Mouse (Mus musculus) hindbrain, embryonic 15.5 days (tissue): Measurements from ENCODE around the gene Ndufs8. TPM values are rescaled to one million over a fixed set of nuclear protein-coding genes. Genes with fewer than 3 reads are reported as not detected.

Experiments used
- ATAC-seq: fragments of 200-750 bp; cut with Nextera tagmentation; 2 replicates; pipeline ENCODE4 v1.8.0; 2017; ENCODE audit warnings: low read depth, moderate number of reproducible peaks, moderate TSS enrichment; ENCODE audit not compliant: low FRiP score
- H3K27ac ChIP-seq: fragments of 300-500 bp; sonication (generic); replicated peaks from 2 replicates; pipeline ENCODE4 v1.5.1; 2015; ENCODE audit warnings: mild to moderate bottlenecking, inconsistent platforms
- H3K27me3 ChIP-seq: fragments of 300-500 bp; sonication (generic); 2 replicates; pipeline ENCODE4 v1.6.1; 2015; ENCODE audit warnings: control low read depth, inconsistent platforms
- H3K36me3 ChIP-seq: fragments of 300-500 bp; sonication (generic); 2 replicates; pipeline ENCODE4 v1.6.1; 2015; ENCODE audit warnings: control low read depth, inconsistent platforms
- H3K4me1 ChIP-seq: fragments of 300-500 bp; sonication (generic); replicated peaks from 2 replicates; pipeline ENCODE4 v1.6.1; 2015; ENCODE audit warnings: control low read depth, inconsistent platforms
- H3K4me2 ChIP-seq: fragments of 300-500 bp; sonication (generic); 2 replicates; pipeline ENCODE4 v1.6.1; 2015; ENCODE audit warnings: moderate library complexity, mild to moderate bottlenecking, inconsistent platforms
- H3K4me3 ChIP-seq: fragments of 300-500 bp; sonication (generic); 2 replicates; pipeline ENCODE4 v1.5.1; 2015; ENCODE audit warnings: mild to moderate bottlenecking, inconsistent platforms
- H3K9ac ChIP-seq: fragments of 300-500 bp; sonication (generic); 2 replicates; pipeline ENCODE4 v1.6.1; 2015; ENCODE audit warnings: inconsistent platforms
- H3K9me3 ChIP-seq: fragments of 300-500 bp; sonication (generic); 2 replicates; pipeline ENCODE4 v1.6.1; 2016; ENCODE audit warnings: control low read depth, inconsistent platforms
- WGBS: fragments of 180-500 bp; shearing (Covaris S2); methylation state at CpG from one replicate; pipeline ENCODE4 v1.1.7; 2015; 5-methylcytosine and 5-hydroxymethylcytosine counted together
- polyA plus RNA-seq: library from polyadenylated mRNA; unstranded; fragments of >200 nt; fragmentation: Nextera tagmentation; extraction: Ambion mirVana; gene quantifications from 2 replicates; pipeline ENCODE4 v1.2.1, GENCODE M21; 2015

The Ndufs8 gene
- polyA plus RNA-seq, 1 experiment from 2014 or later = 280 TPM

GRCm38 (mm10) chr19:3910206-3910605, 2.4 kb downstream of the Ndufs8 start:
- H3K4me1 ChIP-seq = peaks cover 40% of the 10 kb centered on the region
- ATAC-seq = no peak
- H3K9me3 ChIP-seq = no peaks in the 10 kb centered on the region
- H3K27ac ChIP-seq = no peak overlapping the region
- no peak overlapping the region for H3K4me3 ChIP-seq
- no peak overlapping the region for H3K4me2 ChIP-seq
- H3K36me3 ChIP-seq = peaks cover 16% of the 10 kb centered on the region
- no peak overlapping the region for H3K9ac ChIP-seq
- WGBS = 81% methylated on average over 5 of the region's 5 CpGs
- H3K27me3 ChIP-seq = 0 out of 2 replicates have a peak, but pooled peaks cover 3% of the 10 kb centered on the region

- peaks cover 16% of the 10 kb centered on the region for H3K36me3 ChIP-seq
- H3K4me1 ChIP-seq = peaks cover 32% of the 10 kb centered on the region
- H3K27ac ChIP-seq = no peak overlapping the region
- H3K4me2 ChIP-seq = peak overlapping the region; percentile 74
- no peak overlapping the region for H3K4me3 ChIP-seq
- no peak overlapping the region for H3K9ac ChIP-seq
- 79% methylated on average over 8 of the region's 8 CpGs for WGBS
- no peak for ATAC-seq
- H3K27me3 ChIP-seq = 0 out of 2 replicates have a peak, but pooled peaks cover 3% of the 10 kb centered on the region
- no peaks in the 10 kb centered on the region for H3K9me3 ChIP-seq
Observed at GRCm38 (mm10) chr19:3907876-3908660, 4.5 kb downstream of the Ndufs8 start.

DNA sequence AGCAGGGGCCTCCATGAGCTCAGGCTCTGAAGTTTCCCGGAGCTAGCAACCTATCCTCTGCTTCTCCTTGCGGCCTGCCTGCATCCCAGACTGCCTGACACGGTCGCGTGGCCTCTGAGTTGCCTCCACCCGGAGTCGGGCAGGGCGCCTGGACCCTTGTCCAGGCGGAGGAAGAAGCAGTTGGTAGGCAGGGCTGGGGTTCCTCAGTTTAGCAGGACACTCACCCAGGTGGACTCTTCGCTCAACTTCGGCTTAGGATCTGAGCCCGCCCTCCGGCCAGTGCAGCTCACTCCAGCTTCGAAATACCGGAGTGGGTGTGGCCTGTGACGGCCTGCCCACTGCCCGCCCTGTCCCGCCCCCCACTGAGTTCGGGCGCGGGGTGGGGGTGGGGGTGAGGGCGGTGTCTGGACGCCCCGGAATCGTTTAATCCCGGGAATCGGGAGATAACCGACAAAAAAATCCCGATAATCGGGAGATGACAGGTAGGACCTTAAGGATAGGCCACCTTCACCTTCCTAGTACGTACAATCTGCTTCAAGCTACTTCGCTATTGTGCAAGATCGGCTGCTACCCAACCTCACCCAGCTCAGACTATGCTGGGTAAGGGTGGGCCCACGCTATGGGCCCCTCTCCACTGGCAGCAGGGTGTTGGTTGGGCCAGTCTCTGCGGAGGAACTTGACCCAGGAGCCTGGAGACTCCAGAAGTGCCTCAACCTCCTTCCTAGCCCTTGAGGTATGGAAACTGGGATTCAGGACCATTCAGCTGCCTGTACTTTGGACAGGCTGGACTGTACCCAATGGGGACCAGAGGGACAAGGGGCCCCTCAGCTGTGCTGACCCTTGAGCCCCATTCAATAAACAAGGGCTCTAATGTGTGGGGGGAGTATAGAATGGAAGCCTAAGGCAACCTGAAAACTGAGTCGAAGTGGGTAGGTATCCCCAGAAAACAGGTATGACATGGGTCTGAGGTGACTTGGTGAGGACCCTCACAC, 5.5 kb downstream of the Ndufs8 start, which contains the start of gene Tcirg1:
Gene Tcirg1, minus strand, starts transcription at position 339 of the 992 bp plus-strand sequence.
- peak; percentile 72; the same call in 1 of the 2 replicates for ATAC-seq
- Histone ChIP-seq H3K27ac (peak within 1 kb of the TSS; percentile 16; the same call in 1 of the 2 replicates), H3K4me1 (peaks cover 30% of the 10 kb centered on the region), H3K9me3 (no peaks in the 10 kb centered on the region), H3K4me3 (peak within 1 kb of the TSS; percentile 43), H3K9ac (peak within 1 kb of the TSS; percentile 51), H3K27me3 (0 out of 2 replicates have a peak, but pooled peaks cover 3% of the 10 kb centered on the region), H3K4me2 (peak within 1 kb of the TSS; percentile 74), H3K36me3 (peaks cover 16% of the 10 kb centered on the region)
- 5% methylated on average over 36 of the region's 36 CpGs for WGBS

DNA sequence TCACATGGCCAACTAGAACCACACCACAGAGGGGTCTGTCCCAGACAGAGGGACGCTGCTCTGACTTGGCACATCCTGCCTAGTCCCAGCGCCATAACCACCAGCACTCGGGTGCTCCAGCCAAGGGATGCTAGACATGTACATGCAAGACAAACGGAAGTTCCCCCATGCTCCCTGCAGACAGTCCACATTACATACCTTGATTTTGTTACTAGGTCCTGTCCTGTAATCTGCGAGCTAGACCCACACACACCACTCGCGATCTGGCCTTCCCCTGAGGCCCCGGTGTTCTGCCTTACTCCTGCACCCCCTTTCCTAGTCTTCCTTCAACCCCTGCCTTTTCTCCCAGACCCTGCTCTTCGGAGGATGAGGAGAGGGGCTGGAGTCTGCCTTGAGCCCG, 6.2 kb downstream of the Ndufs8 start:
- peak overlapping the region; percentile 43 for H3K4me3 ChIP-seq
- H3K27me3 ChIP-seq = 0 out of 2 replicates have a peak, but pooled peaks cover 3% of the 10 kb centered on the region
- H3K4me2 ChIP-seq = peak overlapping the region; percentile 74
- H3K27ac ChIP-seq = 0 out of 2 replicates have a peak overlapping the region, but pooled peaks have one; percentile 16
- H3K9me3 ChIP-seq = no peaks in the 10 kb centered on the region
- peaks cover 22% of the 10 kb centered on the region for H3K4me1 ChIP-seq
- peak overlapping the region; percentile 51 for H3K9ac ChIP-seq
- no peak for ATAC-seq
- peaks cover 16% of the 10 kb centered on the region for H3K36me3 ChIP-seq
- WGBS = 49% methylated on average over 10 of the region's 10 CpGs

DNA sequence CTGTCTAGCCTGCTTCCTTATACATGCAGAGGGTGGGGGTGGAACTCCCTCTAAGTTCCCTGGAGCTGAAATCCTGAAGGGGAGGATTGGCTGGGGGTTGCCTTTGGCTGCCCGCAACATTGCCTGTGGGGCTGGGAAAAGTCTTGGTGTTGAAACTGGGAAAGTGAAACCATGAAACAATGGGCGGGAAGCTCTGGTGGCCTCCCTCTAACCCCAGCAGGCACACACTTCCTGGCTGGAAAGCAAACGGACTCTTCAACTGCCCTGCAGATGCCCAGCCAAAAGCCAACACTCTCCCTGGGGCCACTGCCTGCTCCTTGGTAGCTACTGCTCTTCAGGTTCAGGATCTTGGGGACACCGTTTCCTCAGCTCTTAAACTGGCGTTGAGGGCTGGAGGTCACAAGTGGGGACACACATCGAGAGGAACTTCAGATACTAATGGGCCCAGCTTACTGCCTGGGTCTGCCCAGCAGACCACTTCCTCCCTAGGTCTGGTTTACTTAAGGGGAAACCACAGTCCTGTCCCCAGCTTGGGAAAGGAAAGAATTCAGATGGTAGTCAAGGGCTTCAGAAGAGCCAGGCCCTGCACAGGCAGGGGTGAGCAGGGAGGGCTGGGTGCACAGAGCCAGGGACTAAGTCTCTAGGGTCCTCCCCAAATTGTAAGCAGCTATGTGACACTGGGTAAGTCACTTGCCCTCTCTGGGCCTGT, 7.2 kb downstream of the Ndufs8 start:
- WGBS = 61% methylated on average over 6 of the region's 6 CpGs
- Histone ChIP-seq H3K27me3 (0 out of 2 replicates have a peak, but pooled peaks cover 3% of the 10 kb centered on the region), H3K9me3 (no peaks in the 10 kb centered on the region), H3K4me1 (peaks cover 18% of the 10 kb centered on the region), H3K4me3 (no peak overlapping the region; the same call in 1 of the 2 replicates), H3K9ac (no peak overlapping the region), H3K27ac (peak overlapping the region; percentile 59), H3K36me3 (peaks cover 16% of the 10 kb centered on the region), H3K4me2 (peak overlapping the region; percentile 74)
- no peak for ATAC-seq

DNA sequence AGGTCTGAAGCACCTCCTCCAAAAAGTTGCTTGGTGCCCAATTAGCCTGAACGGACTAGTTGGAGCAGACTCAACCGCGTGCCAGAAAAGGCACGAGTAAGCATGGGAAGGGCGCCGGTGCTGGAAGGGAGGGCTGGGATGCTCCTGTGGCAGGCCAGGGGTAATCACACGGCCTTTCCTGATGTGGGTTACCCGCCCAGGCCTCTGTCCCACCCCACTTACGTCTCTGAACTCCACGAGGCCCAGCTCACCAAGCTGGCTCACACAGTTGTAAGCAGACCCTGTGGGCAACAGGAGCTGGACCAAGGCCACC, 8.3 kb downstream of the Ndufs8 start:
- WGBS = 63% methylated on average over 10 of the region's 10 CpGs
- Histone ChIP-seq H3K4me3 (no peak overlapping the region), H3K36me3 (peaks cover 6% of the 10 kb centered on the region), H3K4me1 (peaks cover 18% of the 10 kb centered on the region), H3K9me3 (no peaks in the 10 kb centered on the region), H3K4me2 (0 out of 2 replicates have a peak overlapping the region, but pooled peaks have one; percentile 4), H3K9ac (no peak overlapping the region), H3K27me3 (0 out of 2 replicates have a peak, but pooled peaks cover 3% of the 10 kb centered on the region), H3K27ac (no peak overlapping the region)
- ATAC-seq = no peak

DNA sequence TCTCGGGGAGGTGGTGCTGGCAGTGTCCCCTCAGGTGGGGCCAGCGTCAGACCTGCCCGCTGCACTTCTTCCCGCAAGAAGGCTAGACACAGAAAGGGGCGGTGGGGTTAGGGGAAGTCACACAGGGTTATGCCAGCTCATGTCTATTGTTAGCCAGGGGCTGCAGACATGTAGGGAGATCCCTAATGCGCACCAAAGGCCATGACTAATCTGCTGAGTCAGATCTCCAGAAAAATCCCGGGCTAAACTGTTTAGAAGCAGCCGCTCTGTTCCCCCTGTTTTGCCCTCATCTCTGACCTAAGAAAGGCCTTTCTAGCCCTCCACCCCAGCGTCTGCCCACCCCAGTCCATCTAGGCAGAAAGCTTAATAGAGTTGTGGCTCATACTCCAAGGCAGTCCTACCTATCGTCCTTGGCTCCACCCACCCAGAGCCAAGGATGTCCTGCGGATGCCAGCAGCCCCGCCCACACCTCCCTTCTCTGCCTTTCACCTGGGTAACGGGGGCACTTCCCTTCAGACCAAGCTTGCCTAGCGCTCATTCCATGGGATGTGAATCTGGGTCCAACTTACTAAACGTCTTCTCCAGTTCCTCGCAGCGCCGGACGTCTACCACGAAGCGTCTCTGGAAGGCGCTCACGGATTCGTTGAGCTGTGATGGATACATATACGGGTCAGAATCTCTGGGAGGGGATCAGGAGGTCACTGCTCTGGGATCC, 8.8 kb downstream of the Ndufs8 start:
- no peak overlapping the region for H3K4me3 ChIP-seq
- ATAC-seq = no peak
- H3K4me2 ChIP-seq = no peak overlapping the region
- no peak overlapping the region for H3K9ac ChIP-seq
- peaks cover 18% of the 10 kb centered on the region for H3K4me1 ChIP-seq
- WGBS = 63% methylated on average over 25 of the region's 25 CpGs
- no peaks in the 10 kb centered on the region for H3K9me3 ChIP-seq
- no peak overlapping the region for H3K27ac ChIP-seq
- peaks cover 5% of the 10 kb centered on the region for H3K36me3 ChIP-seq
- H3K27me3 ChIP-seq = 0 out of 2 replicates have a peak, but pooled peaks cover 3% of the 10 kb centered on the region

DNA sequence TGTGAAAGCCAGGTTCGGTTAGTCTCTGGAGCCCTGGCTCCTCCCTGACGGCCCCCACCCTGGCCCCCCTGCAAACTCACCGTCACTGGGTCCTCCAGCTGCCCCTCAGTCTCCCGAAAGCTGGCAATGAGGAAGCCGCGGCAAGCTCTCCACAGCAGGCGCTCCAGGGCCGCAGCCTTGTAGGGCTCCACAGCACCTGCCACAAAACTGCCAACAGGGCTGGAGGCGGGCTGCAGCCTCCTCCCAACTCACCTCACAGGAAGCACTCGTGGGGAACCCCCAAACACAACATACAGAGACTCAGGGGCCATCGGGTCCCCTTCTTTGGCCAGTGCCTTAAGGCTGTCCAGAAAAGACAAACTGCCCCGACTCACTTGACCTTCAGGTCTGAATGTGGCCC, 9.6 kb downstream of the Ndufs8 start:
- Histone ChIP-seq H3K4me1 (peaks cover 18% of the 10 kb centered on the region), H3K27ac (no peak overlapping the region), H3K27me3 (0 out of 2 replicates have a peak, but pooled peaks cover 3% of the 10 kb centered on the region), H3K4me3 (no peak overlapping the region), H3K4me2 (no peak overlapping the region), H3K9me3 (no peaks in the 10 kb centered on the region), H3K36me3 (no peaks in the 10 kb centered on the region), H3K9ac (no peak overlapping the region)
- ATAC-seq = no peak
- 74% methylated on average over 12 of the region's 12 CpGs for WGBS

GRCm38 (mm10) chr19:3899618-3900017, 13.0 kb downstream of the Ndufs8 start:
- Histone ChIP-seq H3K4me2 (no peak overlapping the region), H3K4me1 (0 out of 2 replicates have a peak, but pooled peaks cover 15% of the 10 kb centered on the region), H3K27me3 (no peaks in the 10 kb centered on the region), H3K27ac (no peak overlapping the region), H3K36me3 (0 out of 2 replicates have a peak, but pooled peaks cover 7% of the 10 kb centered on the region), H3K9me3 (no peaks in the 10 kb centered on the region), H3K4me3 (no peak overlapping the region), H3K9ac (no peak overlapping the region)
- ATAC-seq = no peak
- WGBS = 95% methylated on average over 4 of the region's 4 CpGs

- Histone ChIP-seq H3K4me3 (no peak overlapping the region), H3K4me1 (0 out of 2 replicates have a peak, but pooled peaks cover 15% of the 10 kb centered on the region), H3K4me2 (no peak overlapping the region), H3K36me3 (peaks cover 13% of the 10 kb centered on the region; the same call in 1 of the 2 replicates), H3K27me3 (no peaks in the 10 kb centered on the region), H3K27ac (no peak overlapping the region), H3K9me3 (no peaks in the 10 kb centered on the region), H3K9ac (no peak overlapping the region)
- 83% methylated on average over 7 of the region's 7 CpGs for WGBS
- no peak for ATAC-seq
Observed at GRCm38 (mm10) chr19:3898952-3899351, 13.6 kb downstream of the Ndufs8 start.

DNA sequence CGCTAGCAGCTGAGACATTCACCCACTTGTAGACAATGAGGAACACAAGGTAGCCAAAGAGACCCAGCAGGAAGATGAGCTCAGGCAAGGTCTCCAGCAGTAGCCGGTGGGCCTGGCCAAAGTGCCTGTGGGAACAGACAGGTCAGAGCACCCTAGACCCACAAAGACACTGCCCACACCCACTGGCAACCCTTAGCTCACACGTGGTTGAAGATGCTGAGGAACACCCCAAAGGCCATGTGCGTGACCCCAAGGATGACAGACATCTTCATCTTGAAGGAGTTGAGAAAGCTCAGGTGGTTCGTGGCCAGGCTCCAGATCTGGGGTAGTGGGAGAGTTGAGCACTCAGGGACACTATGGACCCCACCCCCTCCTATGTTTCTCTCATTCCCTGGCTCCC, 15.0 kb downstream of the Ndufs8 start:
- WGBS = 85% methylated on average over 5 of the region's 5 CpGs
- Histone ChIP-seq H3K4me1 (0 out of 2 replicates have a peak, but pooled peaks cover 15% of the 10 kb centered on the region), H3K27ac (no peak overlapping the region), H3K9ac (no peak overlapping the region), H3K27me3 (no peaks in the 10 kb centered on the region), H3K9me3 (no peaks in the 10 kb centered on the region), H3K4me3 (no peak overlapping the region), H3K4me2 (no peak overlapping the region), H3K36me3 (peaks cover 26% of the 10 kb centered on the region)
- ATAC-seq = no peak
